Mouse (Mus musculus) heart, adult 2 months (tissue): ENCODE measurements around the gene Rrbp1.

Experiments used
- CTCF ChIP-seq: fragments of 200-600 bp; IDR thresholded peaks from 2 replicates; pipeline ENCODE4 v1.8.1; 2022; ENCODE audit warnings: antibody characterized with exemption, mild to moderate bottlenecking, moderate library complexity
- EP300 ChIP-seq: fragments of 200-500 bp; IDR thresholded peaks from 2 replicates; pipeline ENCODE4 v1.6.1; 2011; ENCODE audit warnings: low read depth, low read length, control low read depth; ENCODE audit not compliant: insufficient read depth
- POLR2A ChIP-seq: fragments of 200-500 bp; IDR thresholded peaks from 2 replicates; pipeline ENCODE4 v1.6.1; 2011; ENCODE audit warnings: mild to moderate bottlenecking, low read depth, low read length, control low read depth; ENCODE audit not compliant: insufficient read depth

DNA sequence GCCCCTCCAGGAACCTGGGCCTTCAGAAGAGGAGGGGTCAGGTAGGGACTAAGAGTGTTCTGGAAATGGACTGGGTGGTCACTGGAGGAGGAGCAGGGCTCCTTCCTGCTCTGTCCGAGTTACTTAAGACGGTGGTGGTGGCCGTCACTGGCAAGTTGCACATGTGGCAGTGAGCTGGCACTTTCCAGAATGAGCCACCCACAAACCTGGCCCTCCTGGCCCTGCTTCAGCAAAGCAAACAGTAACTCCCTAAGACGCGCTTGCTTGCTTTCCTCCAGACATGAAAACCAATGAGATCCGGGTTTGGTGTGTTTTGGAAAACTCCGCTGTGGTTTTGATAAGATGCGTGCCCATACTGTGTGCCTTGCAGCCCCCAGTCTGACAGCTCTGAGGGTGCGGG, 14.3 kb upstream of the Rrbp1 start:
- TF ChIP-seq CTCF (no peak), POLR2A (no peak), EP300 (no peak)
